Mouse (Mus musculus) brain, embryonic 14.5 days (tissue): Measurements from ENCODE around the gene C2cd2.

Experiments used
- CTCF ChIP-seq: fragments of 200-500 bp; IDR thresholded peaks from 2 replicates; pipeline ENCODE4 v1.5.1; 2012; ENCODE audit warnings: inconsistent platforms, mild to moderate bottlenecking, moderate library complexity, borderline replicate concordance; ENCODE audit not compliant: insufficient read depth, insufficient read length; ENCODE audit errors: extremely low read depth
- POLR2A ChIP-seq: fragments of 200-500 bp; IDR thresholded peaks from 2 replicates; pipeline ENCODE4 v1.6.1; 2012; ENCODE audit warnings: mild to moderate bottlenecking, inconsistent platforms, borderline replicate concordance; ENCODE audit not compliant: poor library complexity, insufficient read depth, insufficient read length, severe bottlenecking; ENCODE audit errors: extremely low read depth

DNA sequence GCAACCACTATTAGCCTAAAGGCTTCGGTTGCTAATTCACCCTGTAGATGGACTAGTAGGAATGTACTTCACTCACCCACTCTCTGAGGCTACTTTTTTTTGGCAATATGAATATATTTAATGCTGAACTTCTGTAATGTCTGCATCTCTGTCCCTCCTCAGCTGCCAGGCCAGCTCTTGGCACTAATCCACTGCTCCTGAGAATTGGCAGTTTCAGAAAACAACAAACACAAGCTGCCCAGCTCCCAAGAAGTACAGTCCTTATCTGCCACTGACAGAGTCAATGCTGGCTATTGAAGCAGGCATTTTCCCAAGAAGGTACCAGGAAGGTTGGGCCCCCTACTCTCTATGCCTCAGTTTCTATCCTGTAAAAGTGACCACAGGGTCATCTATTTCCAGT, 53.0 kb downstream of the C2cd2 start:
- TF ChIP-seq CTCF: no peak
- no peak for TF ChIP-seq POLR2A
